8 mouse cellular contexts compared by ENCODE assay signal in the genomic region with DNA sequence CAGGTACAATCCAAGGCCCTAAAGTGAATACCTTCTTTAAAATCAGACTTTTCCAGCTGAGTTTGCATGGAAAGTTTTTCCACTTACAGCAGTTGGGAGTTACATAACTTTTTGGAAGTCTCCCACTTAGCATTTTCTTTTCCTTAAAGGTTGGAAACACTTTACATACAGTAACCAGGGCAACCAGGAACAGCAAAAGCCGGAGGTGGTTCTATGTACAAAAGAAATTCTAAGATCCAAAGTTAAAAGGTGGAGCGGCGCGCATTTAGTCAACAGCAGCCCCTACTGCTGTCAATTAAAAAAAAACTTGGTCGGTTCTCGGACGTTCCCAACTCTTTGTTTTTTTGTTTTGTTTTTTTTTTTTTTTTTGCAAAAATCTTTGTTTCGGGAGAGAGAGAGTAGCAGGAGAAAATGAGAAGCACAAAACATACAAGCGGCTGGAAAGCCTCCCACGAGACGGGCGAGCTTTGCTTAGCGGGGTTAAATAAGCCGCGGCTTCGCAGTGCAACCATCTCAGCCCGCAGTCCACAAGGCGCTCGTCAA. TPM values are rescaled to one million over a fixed set of nuclear protein-coding genes. Genes with fewer than 3 reads are reported as not detected.
DNase-seq lines count a peak whose midpoint lies in the region; ATAC-seq and TF ChIP-seq lines count a peak whose summit lies in the region.

No protein-coding gene starts in this region.

- no peaks in the 10 kb centered on the region for H3K9me3 ChIP-seq in heart, postnatal 0 days (replicated peaks; ENCODE audit: control insufficient read depth, low read length)
- H3K9me3 ChIP-seq in limb, embryonic 13.5 days: no peaks in the 10 kb centered on the region

- peaks cover 20% of the 10 kb centered on the region for H3K36me3 ChIP-seq in heart, postnatal 0 days (replicated peaks; ENCODE audit: control insufficient read depth, insufficient read depth, low read length)
- H3K36me3 ChIP-seq in limb, embryonic 13.5 days: peaks cover 22% of the 10 kb centered on the region
- peaks cover 15% of the 10 kb centered on the region for H3K36me3 ChIP-seq in small intestine, adult 2 months (ENCODE audit: control insufficient read depth, insufficient read depth, low read length)

- no peak for TF ChIP-seq CTCF in lung, adult 2 months (IDR thresholded peaks at IDR 0.05; ENCODE audit: insufficient read depth, low read length)
- TF ChIP-seq CTCF in heart, postnatal 0 days (IDR thresholded peaks at IDR 0.05; ENCODE audit: low read depth): no peak
- no peak for TF ChIP-seq CTCF in small intestine, adult 2 months (IDR thresholded peaks at IDR 0.05; ENCODE audit: extremely low read depth, insufficient read length, insufficient replicate concordance, low read depth, low read length)

- TF ChIP-seq EP300 in heart, postnatal 0 days (IDR thresholded peaks at IDR 0.05; ENCODE audit: low read depth): no peak

- ATAC-seq in heart, postnatal 0 days (ENCODE audit: insufficient read depth, low read depth): no peak
- no peak for ATAC-seq in limb, embryonic 13.5 days (ENCODE audit: low FRiP score, low read depth)
- ATAC-seq in megakaryocyte-erythroid progenitor cell, adult 5-6 weeks (replicated peaks; ENCODE audit: low FRiP score, low TSS enrichment, poor library complexity, severe bottlenecking): no peak; the same call in 1 of the 2 replicates

- peak overlapping the region; percentile 90 for H3K9ac ChIP-seq in heart, postnatal 0 days (replicated peaks; ENCODE audit: low read depth, low read length)
- H3K9ac ChIP-seq in limb, embryonic 13.5 days: peak overlapping the region; percentile 88

- peaks cover 6% of the 10 kb centered on the region for H3K4me1 ChIP-seq in lung, adult 2 months (ENCODE audit: control insufficient read depth, insufficient read depth, low read length)
- H3K4me1 ChIP-seq in heart, postnatal 0 days (ENCODE audit: control insufficient read depth, insufficient read depth): peaks cover 12% of the 10 kb centered on the region
- peaks cover 11% of the 10 kb centered on the region for H3K4me1 ChIP-seq in limb, embryonic 13.5 days
- H3K4me1 ChIP-seq in small intestine, adult 2 months (ENCODE audit: control insufficient read depth, insufficient read depth, insufficient read length, low read length): peaks cover 8% of the 10 kb centered on the region; the same call in 1 of the 2 replicates

- H3K4me3 ChIP-seq in lung, adult 2 months (replicated peaks; ENCODE audit: extremely low read depth, low read depth, low read length): peak overlapping the region; percentile 98
- H3K4me3 ChIP-seq in heart, postnatal 0 days (ENCODE audit: low read depth, low read length): peak overlapping the region; percentile 68
- peak overlapping the region; percentile 80 for H3K4me3 ChIP-seq in limb, embryonic 13.5 days
- peak overlapping the region; percentile 94 for H3K4me3 ChIP-seq in small intestine, adult 2 months (ENCODE audit: low read depth, low read length)

- H3K4me2 ChIP-seq in heart, postnatal 0 days (ENCODE audit: low read depth, low read length): peak overlapping the region; percentile 68
- H3K4me2 ChIP-seq in limb, embryonic 13.5 days (replicated peaks): peak overlapping the region; percentile 68

- peak overlapping the region; percentile 81 for H3K27ac ChIP-seq in heart, postnatal 0 days (ENCODE audit: low read depth)
- peak overlapping the region; percentile 90 for H3K27ac ChIP-seq in limb, embryonic 13.5 days
- peak overlapping the region; percentile 67 for H3K27ac ChIP-seq in small intestine, adult 2 months (ENCODE audit: insufficient read depth, low read depth, low read length)

- no peak for DNase-seq in lung, adult 2 months
- DNase-seq in lung, postnatal 10 days: no peak
- DNase-seq in brain, adult 2 months (ENCODE audit: low read depth, low spot score): peak; percentile 77
- DNase-seq in heart, postnatal 0 days (ENCODE audit: low spot score): peak; percentile 14
- DNase-seq in gastrocnemius, postnatal 4 days (ENCODE audit: low spot score in 2 of 2): no peak

- TF ChIP-seq POLR2A in lung, adult 2 months (IDR thresholded peaks at IDR 0.05; ENCODE audit: borderline replicate concordance, extremely low read depth, low read depth, low read length): no peak
- TF ChIP-seq POLR2A in small intestine, adult 2 months (IDR thresholded peaks at IDR 0.05; ENCODE audit: low read depth, low read length): no peak

- no peaks in the 10 kb centered on the region for H3K27me3 ChIP-seq in heart, postnatal 0 days (ENCODE audit: control insufficient read depth, insufficient read depth, low read length)
- no peaks in the 10 kb centered on the region for H3K27me3 ChIP-seq in limb, embryonic 13.5 days
- no peaks in the 10 kb centered on the region for H3K27me3 ChIP-seq in small intestine, adult 2 months (ENCODE audit: control insufficient read depth, insufficient read depth, low read length)

- WGBS in lung, adult 2 months: under 1% methylated on average over 19 of the region's 19 CpGs
- under 1% methylated on average over 19 of the region's 19 CpGs for WGBS in heart, postnatal 0 days
- under 1% methylated on average over 19 of the region's 19 CpGs for WGBS in limb, embryonic 13.5 days
- under 1% methylated on average over 19 of the region's 19 CpGs for WGBS in small intestine, adult 2 months

RNA-seq across cellular contexts. Expression of a gene that starts 0.6 kb away (rescaled TPM):
- polyA plus RNA-seq in lung, adult 2 months (2012; rRNA removed): 7.0 and 11.0 TPM in 2 replicates
- 20.9 and 35.6 TPM in 2 replicates for total RNA-seq in heart, postnatal 0 days (2014; rRNA removed; ENCODE audit: low replicate concordance)
- polyA plus RNA-seq in heart, postnatal 0 days (2015; fragmentation: Nextera tagmentation; extraction: Ambion mirVana): 68.1 and 70.1 TPM in 2 replicates
- polyA plus RNA-seq in limb, embryonic 13.5 days (2015; fragmentation: Nextera tagmentation; extraction: Ambion mirVana): 146 and 148 TPM in 2 replicates
- polyA plus RNA-seq in small intestine, adult 2 months (2012; rRNA removed): 0.99 and 2.7 TPM in 2 replicates
- 64.6 and 68.2 TPM in 2 replicates for total RNA-seq in megakaryocyte-erythroid progenitor cell, adult 5-6 weeks (2014; fragmentation: Nextera tagmentation)
- total RNA-seq in megakaryocyte-erythroid progenitor cell, adult 5-6 weeks (2017): 189 and 219 TPM in 2 replicates
- total RNA-seq in gastrocnemius, postnatal 4 days (2021): 10 to 100 TPM; 55.7 to 61.5 TPM

RNA-seq across cellular contexts. Expression of a gene that starts 23.0 kb away (rescaled TPM):
- not detected in 2 replicates for polyA plus RNA-seq in lung, adult 2 months (2012; rRNA removed)
- total RNA-seq in heart, postnatal 0 days (2014; rRNA removed; ENCODE audit: low replicate concordance): not detected in 2 replicates
- polyA plus RNA-seq in heart, postnatal 0 days (2015; fragmentation: Nextera tagmentation; extraction: Ambion mirVana): not detected in 2 replicates
- polyA plus RNA-seq in limb, embryonic 13.5 days (2015; fragmentation: Nextera tagmentation; extraction: Ambion mirVana): not detected in 2 replicates
- not detected in 2 replicates for polyA plus RNA-seq in small intestine, adult 2 months (2012; rRNA removed)
- total RNA-seq in megakaryocyte-erythroid progenitor cell, adult 5-6 weeks (2014; fragmentation: Nextera tagmentation): not detected in 2 replicates
- total RNA-seq in megakaryocyte-erythroid progenitor cell, adult 5-6 weeks (2017): not detected in 2 replicates
- total RNA-seq in gastrocnemius, postnatal 4 days (2021): not detected

RNA-seq across cellular contexts. Expression of a gene that starts 27.7 kb away (rescaled TPM):
- polyA plus RNA-seq in lung, adult 2 months (2012; rRNA removed): 10.2 and 10.8 TPM in 2 replicates
- total RNA-seq in heart, postnatal 0 days (2014; rRNA removed; ENCODE audit: low replicate concordance): 26.2 and 26.6 TPM in 2 replicates
- polyA plus RNA-seq in heart, postnatal 0 days (2015; fragmentation: Nextera tagmentation; extraction: Ambion mirVana): 14.3 and 17.7 TPM in 2 replicates
- 77.1 and 78.3 TPM in 2 replicates for polyA plus RNA-seq in limb, embryonic 13.5 days (2015; fragmentation: Nextera tagmentation; extraction: Ambion mirVana)
- 5.7 and 6.0 TPM in 2 replicates for polyA plus RNA-seq in small intestine, adult 2 months (2012; rRNA removed)
- 65.2 and 74.6 TPM in 2 replicates for total RNA-seq in megakaryocyte-erythroid progenitor cell, adult 5-6 weeks (2014; fragmentation: Nextera tagmentation)
- 62.8 and 93.0 TPM in 2 replicates for total RNA-seq in megakaryocyte-erythroid progenitor cell, adult 5-6 weeks (2017)
- total RNA-seq in gastrocnemius, postnatal 4 days (2021): 10 to 100 TPM; 16.2 to 16.5 TPM

RNA-seq across cellular contexts. Expression of a gene that starts 27.8 kb away (rescaled TPM):
- polyA plus RNA-seq in lung, adult 2 months (2012; rRNA removed): 8.4 and 11.3 TPM in 2 replicates
- total RNA-seq in heart, postnatal 0 days (2014; rRNA removed; ENCODE audit: low replicate concordance): 123 and 224 TPM in 2 replicates
- polyA plus RNA-seq in heart, postnatal 0 days (2015; fragmentation: Nextera tagmentation; extraction: Ambion mirVana): 288 and 307 TPM in 2 replicates
- 339 and 358 TPM in 2 replicates for polyA plus RNA-seq in limb, embryonic 13.5 days (2015; fragmentation: Nextera tagmentation; extraction: Ambion mirVana)
- polyA plus RNA-seq in small intestine, adult 2 months (2012; rRNA removed): 2.9 and 4.1 TPM in 2 replicates
- total RNA-seq in megakaryocyte-erythroid progenitor cell, adult 5-6 weeks (2014; fragmentation: Nextera tagmentation): 183 and 219 TPM in 2 replicates
- 65.7 and 122 TPM in 2 replicates for total RNA-seq in megakaryocyte-erythroid progenitor cell, adult 5-6 weeks (2017)
- total RNA-seq in gastrocnemius, postnatal 4 days (2021): 100 to 1,000 TPM; 164 to 167 TPM

RNA-seq across cellular contexts. Expression of a gene that starts 42.6 kb away (rescaled TPM):
- not detected in 2 replicates for polyA plus RNA-seq in lung, adult 2 months (2012; rRNA removed)
- not detected in 2 replicates for total RNA-seq in heart, postnatal 0 days (2014; rRNA removed; ENCODE audit: low replicate concordance)
- not detected in 2 replicates for polyA plus RNA-seq in heart, postnatal 0 days (2015; fragmentation: Nextera tagmentation; extraction: Ambion mirVana)
- not detected in 2 replicates for polyA plus RNA-seq in limb, embryonic 13.5 days (2015; fragmentation: Nextera tagmentation; extraction: Ambion mirVana)
- not detected in 2 replicates for polyA plus RNA-seq in small intestine, adult 2 months (2012; rRNA removed)
- total RNA-seq in megakaryocyte-erythroid progenitor cell, adult 5-6 weeks (2014; fragmentation: Nextera tagmentation): not detected in 2 replicates
- total RNA-seq in megakaryocyte-erythroid progenitor cell, adult 5-6 weeks (2017): not detected in 2 replicates
- total RNA-seq in gastrocnemius, postnatal 4 days (2021): not detected

Comparison
In these comparisons a context has a peak if more than half of its experiments do, and no peak if none do; other contexts are left out.
1. DNase-seq: peak in brain, adult 2 months (single experiment) and heart, postnatal 0 days (single experiment); none in lung, adult 2 months (single experiment), lung, postnatal 10 days (single experiment) and gastrocnemius, postnatal 4 days (0 of 2).
2. Peak in every context shown above with its lines, with median percentiles within 50 percentile points of each other: H3K4me3 ChIP-seq and H3K27ac ChIP-seq.